Comparison of ENCODE assay signal across 10 mouse cellular contexts in genomic region chr11:101981850-101982249, GRCm38 (mm10). TPM values are rescaled to one million over a fixed set of nuclear protein-coding genes. Genes with fewer than 3 reads are reported as not detected.
DNase-seq lines count a peak whose midpoint lies in the region; ATAC-seq and TF ChIP-seq lines count a peak whose summit lies in the region.
"Had no signal": no experiment of that assay in that cellular context is flagged by ENCODE, and none has a peak within 500 bp of the region (broad histone marks: within the 10 kb centered on the region; RNA-seq: fewer than 3 reads in every experiment).

No protein-coding gene starts in this region.

- no peak for TF ChIP-seq POLR2A in myocyte (IDR thresholded peaks at IDR 0.05; ENCODE audit: insufficient read length, low read depth)

- ATAC-seq in CD4-positive, CD25-positive, alpha-beta regulatory T cell, adult 4 months, result no peak

- peak overlapping the region; percentile 52 for H3K4me2 ChIP-seq in myocyte (ENCODE audit: low read depth)

- no peak overlapping the region for H3ac ChIP-seq in myocyte (ENCODE audit: control insufficient read depth, insufficient read length)

- peaks cover 15% of the 10 kb centered on the region for H3K36me3 ChIP-seq in myocyte (ENCODE audit: control insufficient read depth, insufficient read depth)

- peaks cover 12% of the 10 kb centered on the region for H3K79me2 ChIP-seq in myocyte (ENCODE audit: control insufficient read depth, insufficient read depth)

- no peaks in the 10 kb centered on the region for H3K27me3 ChIP-seq in myocyte (ENCODE audit: control insufficient read depth, insufficient read depth, insufficient read length)

- no peak overlapping the region for H3K4me3 ChIP-seq in myocyte

- DNase-seq in CD4-positive, CD25-positive, alpha-beta regulatory T cell, adult 2 months (ENCODE audit: low read depth, low spot score), result peak; percentile 14
- DNase-seq in right cerebral cortex, adult 18-20 months, result peak; percentile 69
- no peak for DNase-seq in right cerebral cortex, postnatal 10 days (ENCODE audit: low spot score in 2 of 2)
- DNase-seq in kidney, postnatal 10 days, result peak; percentile 47
- DNase-seq in thymus, postnatal 10 days (ENCODE audit: low spot score in 2 of 2), result no peak
- no peak for DNase-seq in layer of hippocampus, postnatal 14 days (ENCODE audit: low spot score in 2 of 2)
- DNase-seq: midbrain, embryonic 14.5 days had no signal

TF ChIP-seq in myocyte, 11 proteins besides CTCF, POLR2A, EP300 and RAD21:
- TF ChIP-seq MYOG (IDR thresholded peaks at IDR 0.05; ENCODE audit: control insufficient read depth in 1 of 3, insufficient read depth in 1 of 3, insufficient read length in 2 of 3, low read depth in 2 of 3), result no peak
- peak; percentile 17 for TF ChIP-seq SRF (IDR thresholded peaks at IDR 0.05; ENCODE audit: control insufficient read depth, insufficient read length, low read depth)

RNA-seq across cellular contexts. Expression of gene Cfap97d1, which starts 2.2 kb away (rescaled TPM):
- polyA plus RNA-seq in CD4-positive, CD25-positive, alpha-beta regulatory T cell, adult 4 months (2017; shearing (Covaris generic)), result not detected
- not detected for polyA plus RNA-seq in myocyte (2012; fragmentation: generic; extraction: Trizol)
- not detected for total RNA-seq in layer of hippocampus, postnatal 14 days (2021)
- polyA plus RNA-seq: embryonic facial prominence, embryonic 10.5 days; midbrain, embryonic 14.5 days had no signal

RNA-seq across cellular contexts. Expression of gene Dusp3, which starts 5.0 kb away (rescaled TPM):
- 1 to 10 TPM; 1.6 to 1.7 TPM for polyA plus RNA-seq in CD4-positive, CD25-positive, alpha-beta regulatory T cell, adult 4 months (2017; shearing (Covaris generic))
- polyA plus RNA-seq in myocyte (2012; fragmentation: generic; extraction: Trizol), result 81.1 TPM
- total RNA-seq in layer of hippocampus, postnatal 14 days (2021), result 100 to 1,000 TPM; 156 to 159 TPM

RNA-seq across cellular contexts. Expression of gene Sost, which starts 15.0 kb away (rescaled TPM):
- not detected for polyA plus RNA-seq in CD4-positive, CD25-positive, alpha-beta regulatory T cell, adult 4 months (2017; shearing (Covaris generic))
- polyA plus RNA-seq in myocyte (2012; fragmentation: generic; extraction: Trizol), result 0.25 TPM
- not detected for total RNA-seq in layer of hippocampus, postnatal 14 days (2021)
- polyA plus RNA-seq: midbrain, embryonic 14.5 days had no signal

RNA-seq across cellular contexts. Expression of gene Mpp3, which starts 46.4 kb away (rescaled TPM):
- under 1 TPM in 1 of 2 experiments, not detected in 1; 0.42 TPM for polyA plus RNA-seq in CD4-positive, CD25-positive, alpha-beta regulatory T cell, adult 4 months (2017; shearing (Covaris generic))
- polyA plus RNA-seq in myocyte (2012; fragmentation: generic; extraction: Trizol), result 2.1 TPM
- total RNA-seq in layer of hippocampus, postnatal 14 days (2021), result 10 to 100 TPM; 87.4 to 93.8 TPM

RNA-seq across cellular contexts. Expression of gene Cd300lg, which starts 59.5 kb away (rescaled TPM):
- not detected for polyA plus RNA-seq in CD4-positive, CD25-positive, alpha-beta regulatory T cell, adult 4 months (2017; shearing (Covaris generic))
- not detected for polyA plus RNA-seq in myocyte (2012; fragmentation: generic; extraction: Trizol)
- under 1 TPM; 0.24 to 0.32 TPM for total RNA-seq in layer of hippocampus, postnatal 14 days (2021)

Comparison
In these comparisons a context has a peak if more than half of its experiments do, and no peak if none do; other contexts are left out.
1. DNase-seq: peak in CD4-positive, CD25-positive, alpha-beta regulatory T cell, adult 2 months (single experiment), right cerebral cortex, adult 18-20 months (single experiment) and kidney, postnatal 10 days (single experiment); none in right cerebral cortex, postnatal 10 days (0 of 2), thymus, postnatal 10 days (0 of 2) and layer of hippocampus, postnatal 14 days (0 of 2).
2. RNA of gene Dusp3, which starts 5.0 kb away (polyA plus RNA-seq): 81.1 TPM in myocyte (single experiment); 1.6 to 1.7 TPM in CD4-positive, CD25-positive, alpha-beta regulatory T cell, adult 4 months; every median in the first group is over 10 times any median in the second.